Mouse (Mus musculus): ENCODE measurements around the gene Tmem245. TPM values are rescaled to one million over a fixed set of nuclear protein-coding genes. Genes with fewer than 3 reads are reported as not detected.
"Not testable (repeated sequence)": the region's sequence is repeated elsewhere in the genome, so short reads cannot be mapped to it uniquely, and the experiment has no call there.

Tmem245 gene
- polyA plus RNA-seq, 1 experiment from 2014 or later, result 14.0 TPM

DNA sequence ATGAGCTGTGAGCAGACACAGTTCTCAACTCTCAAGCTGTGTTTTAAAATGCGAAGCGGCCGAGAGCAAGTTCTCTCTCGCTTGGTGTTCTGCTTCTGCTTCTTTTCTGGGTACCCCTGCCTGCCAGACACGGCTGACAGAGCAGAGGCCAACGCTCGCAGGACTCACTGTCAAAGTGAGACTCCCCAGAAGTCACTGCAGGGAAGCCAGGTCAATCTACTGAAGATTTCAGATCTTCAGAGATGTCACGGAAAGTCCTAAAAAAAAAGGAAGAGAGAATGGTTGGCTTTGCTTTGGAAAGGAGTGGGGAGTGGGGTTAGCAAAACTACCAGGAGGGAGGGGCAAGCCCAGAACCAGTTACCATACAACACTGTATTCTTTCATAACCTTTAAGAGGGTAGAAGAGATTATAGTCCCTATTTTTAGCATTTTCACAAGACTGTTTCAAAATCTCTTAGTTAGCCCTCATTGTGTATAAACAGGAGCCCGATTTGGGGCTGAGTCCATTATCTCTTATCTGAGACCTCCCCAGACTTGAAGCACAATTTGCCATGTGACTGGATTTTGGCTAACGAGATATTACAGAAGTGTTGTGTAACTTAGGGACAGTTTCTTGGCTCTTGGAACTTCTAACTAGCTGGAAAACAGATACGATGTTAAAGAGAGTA, 67.1 kb downstream of the Tmem245 start:
- H3K4me3 ChIP-seq, result no peak overlapping the region
- no peaks in the 10 kb centered on the region for H3K27me3 ChIP-seq (ENCODE audit: insufficient read depth, poor library complexity, severe bottlenecking)
- no peaks in the 10 kb centered on the region for H3K9me3 ChIP-seq
- peak overlapping the region; percentile 12; the same call in 1 of the 2 replicates for H3K27ac ChIP-seq
- H3K36me3 ChIP-seq, result peaks cover 54% of the 10 kb centered on the region
- DNase-seq (ENCODE audit: low spot score), result no peak
- 41% methylated on average over 11 of the region's 11 CpGs for whole genome bisulfite sequencing
- H3K4me1 ChIP-seq, result peaks cover 30% of the 10 kb centered on the region

DNA sequence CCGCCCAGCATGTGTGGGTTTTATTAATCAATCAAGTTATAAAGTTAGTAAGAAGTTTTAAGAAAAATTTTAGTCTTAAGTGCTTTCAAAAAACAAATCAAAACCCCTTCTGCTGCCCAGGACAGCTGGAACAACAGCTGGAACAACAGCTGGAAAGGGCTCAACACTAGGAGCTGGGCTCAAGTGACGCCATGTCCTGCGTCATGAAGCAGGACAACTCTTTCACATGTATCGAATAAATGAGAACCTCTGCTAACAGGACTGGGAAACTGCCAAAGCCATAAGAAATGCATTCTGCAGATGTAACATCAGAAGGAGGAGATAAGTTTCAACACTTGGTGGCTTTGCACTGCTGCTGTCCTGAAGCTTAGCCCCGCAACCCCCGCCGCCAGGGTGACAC, 68.3 kb downstream of the Tmem245 start:
- no peaks in the 10 kb centered on the region for H3K9me3 ChIP-seq
- no peaks in the 10 kb centered on the region for H3K27me3 ChIP-seq (ENCODE audit: insufficient read depth, poor library complexity, severe bottlenecking)
- peaks cover 54% of the 10 kb centered on the region for H3K36me3 ChIP-seq
- H3K4me3 ChIP-seq, result no peak overlapping the region
- 95% methylated on average over 7 of the region's 7 CpGs for WGBS
- peaks cover 30% of the 10 kb centered on the region for H3K4me1 ChIP-seq
- H3K27ac ChIP-seq, result no peak overlapping the region
- DNase-seq (ENCODE audit: low spot score), result no peak

DNA sequence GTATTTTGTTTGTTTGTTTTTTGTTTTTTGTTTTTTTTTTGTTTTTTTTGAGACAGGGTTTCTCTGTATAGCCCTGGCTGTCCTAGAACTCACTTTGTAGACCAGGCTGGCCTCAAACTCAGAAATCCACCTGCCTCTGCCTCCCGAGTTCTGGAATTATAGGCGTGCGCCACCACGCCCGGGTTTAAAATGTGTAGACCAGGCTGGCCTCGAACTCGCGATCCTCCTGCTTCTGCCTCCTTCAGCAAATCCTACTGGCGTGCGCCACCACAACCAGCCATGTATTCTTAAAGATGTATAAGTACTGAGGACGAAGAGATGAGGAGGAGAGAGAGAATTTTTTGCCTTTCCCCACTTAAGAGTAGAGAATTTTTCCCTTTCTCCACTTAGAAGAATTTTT, 76.7 kb downstream of the Tmem245 start:
- WGBS, result 96% methylated on average over 11 of the region's 11 CpGs
- not testable (repeated sequence) for H3K4me1 ChIP-seq; H3K9me3 ChIP-seq; H3K27ac ChIP-seq; DNase-seq (ENCODE audit: low spot score); H3K27me3 ChIP-seq (ENCODE audit: insufficient read depth, poor library complexity, severe bottlenecking); H3K4me3 ChIP-seq
- H3K36me3 ChIP-seq, result peaks cover 34% of the 10 kb centered on the region

DNA sequence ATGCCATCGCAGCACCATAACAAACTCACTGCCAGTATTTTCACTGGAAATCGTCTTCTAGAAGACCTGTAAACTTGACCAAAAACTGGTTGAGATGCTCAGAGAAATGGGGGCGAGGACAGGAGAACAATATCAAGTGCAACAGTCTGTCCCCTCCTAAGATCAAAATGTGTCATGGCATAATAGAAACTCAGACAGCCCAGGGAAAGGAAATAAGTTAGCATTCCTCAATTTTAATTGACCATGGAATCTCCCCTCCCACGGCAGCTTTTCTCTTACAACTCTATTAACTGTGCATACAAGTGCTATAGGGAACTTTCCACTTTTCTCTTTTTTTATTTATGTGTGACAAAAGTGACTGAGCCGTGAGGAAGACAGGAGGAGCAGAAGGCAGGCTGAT, 79.5 kb downstream of the Tmem245 start:
- Histone ChIP-seq H3K4me1 (peaks cover 19% of the 10 kb centered on the region), H3K4me3 (no peak overlapping the region), H3K36me3 (peaks cover 13% of the 10 kb centered on the region), H3K27me3 (ENCODE audit: insufficient read depth, poor library complexity, severe bottlenecking) (no peaks in the 10 kb centered on the region), H3K27ac (no peak overlapping the region), H3K9me3 (no peaks in the 10 kb centered on the region)
- DNase-seq (ENCODE audit: low spot score), result no peak
- WGBS, result 85% methylated on average over 5 of the region's 5 CpGs

DNA sequence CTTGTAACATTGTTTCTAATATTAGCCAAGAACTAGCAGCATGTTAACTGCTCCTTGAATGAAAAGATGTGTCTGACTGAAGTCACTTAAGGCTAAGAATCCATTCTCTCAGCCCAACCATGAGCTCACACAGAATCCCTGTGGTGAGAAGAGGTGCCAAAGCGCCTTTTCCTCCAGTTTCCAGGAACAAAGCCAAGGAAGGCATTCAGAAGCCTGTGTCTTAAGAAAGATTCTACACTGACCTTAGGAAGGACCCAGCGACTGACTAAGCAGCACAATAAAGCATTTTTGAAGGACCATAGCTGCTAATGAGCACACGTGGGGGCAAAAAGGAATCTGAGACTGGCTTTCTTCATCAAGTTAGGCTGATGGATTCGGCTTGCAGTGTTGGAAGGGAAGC, 81.3 kb downstream of the Tmem245 start:
- Histone ChIP-seq H3K36me3 (peaks cover 5% of the 10 kb centered on the region; the same call in 1 of the 2 replicates), H3K4me3 (no peak overlapping the region), H3K27me3 (ENCODE audit: insufficient read depth, poor library complexity, severe bottlenecking) (no peaks in the 10 kb centered on the region), H3K9me3 (no peaks in the 10 kb centered on the region), H3K27ac (no peak overlapping the region), H3K4me1 (peaks cover 19% of the 10 kb centered on the region)
- whole genome bisulfite sequencing, result 56% methylated on average over 4 of the region's 4 CpGs
- no peak for DNase-seq (ENCODE audit: low spot score)

DNA sequence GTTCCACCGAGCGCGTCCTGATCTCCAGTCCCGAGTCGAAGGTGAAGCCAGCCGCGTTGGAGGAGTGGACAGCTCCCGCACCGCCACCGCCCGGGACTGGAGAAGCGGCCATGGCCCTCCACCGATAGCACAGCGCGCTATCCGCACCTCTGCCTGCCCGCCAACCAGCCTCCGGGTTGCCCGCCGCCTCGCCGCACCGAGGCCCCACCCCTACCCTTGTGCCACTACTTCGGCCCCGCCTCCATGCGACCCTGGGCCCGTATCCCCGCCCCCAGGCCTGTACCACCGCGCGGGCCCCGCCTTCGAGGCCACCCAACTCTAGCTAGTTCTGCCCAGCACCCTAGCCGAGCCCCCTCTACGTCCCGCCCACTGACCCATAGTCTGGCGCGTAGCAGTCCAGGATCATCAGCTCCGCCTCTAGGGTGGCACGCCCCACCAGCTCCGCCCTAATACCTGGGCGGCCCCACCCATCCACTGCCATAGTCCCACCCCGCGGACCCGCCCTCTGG, 82.2 kb downstream of the Tmem245 start, which contains the start of gene Ctnnal1:
TSS of gene Ctnnal1 (minus strand) at position 186 of the 509 bp plus-strand sequence.
- peak within 1 kb of the TSS; percentile 88 for H3K27ac ChIP-seq

DNA sequence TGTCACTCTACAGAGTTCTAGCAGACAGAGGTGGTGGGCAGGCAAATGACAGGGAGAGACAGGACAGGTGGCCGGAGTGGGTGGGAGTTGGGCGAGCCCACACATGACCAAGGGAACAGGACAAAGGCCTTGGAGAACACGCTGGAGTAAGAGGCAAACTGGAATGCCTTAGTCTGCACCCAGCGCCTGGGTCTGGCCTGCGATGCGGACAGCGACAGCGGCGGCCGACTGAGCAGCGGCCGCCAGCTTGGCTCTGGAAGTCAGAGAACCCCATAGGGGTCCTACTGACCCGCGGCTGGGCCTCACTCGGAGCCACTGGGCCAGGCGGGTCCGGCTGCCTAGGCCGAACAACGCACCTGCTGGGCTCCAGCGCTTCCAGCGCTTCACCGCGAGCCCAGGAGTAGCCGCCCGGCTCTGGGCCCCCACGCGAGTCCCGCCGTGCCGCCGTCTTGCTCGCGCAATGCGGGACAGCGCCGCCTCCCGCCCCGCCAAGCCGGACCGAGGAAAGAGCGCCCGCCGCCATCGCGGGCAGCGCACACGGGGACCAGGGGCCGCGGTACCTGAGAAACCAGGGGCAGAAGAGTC, 82.7 kb downstream of the Tmem245 start:
- H3K27me3 ChIP-seq (ENCODE audit: insufficient read depth, poor library complexity, severe bottlenecking), result no peaks in the 10 kb centered on the region
- WGBS, result under 1% methylated on average over 49 of the region's 49 CpGs
- H3K4me1 ChIP-seq, result peaks cover 19% of the 10 kb centered on the region
- peak overlapping the region; percentile 88 for H3K27ac ChIP-seq
- no peaks in the 10 kb centered on the region for H3K9me3 ChIP-seq
- peak overlapping the region; percentile 85 for H3K4me3 ChIP-seq
- peak; percentile 78 for DNase-seq (ENCODE audit: low spot score)
- no peaks in the 10 kb centered on the region for H3K36me3 ChIP-seq

More for the DNA sequence above, 82.2 kb downstream of the Tmem245 start, which contains the start of gene Ctnnal1:
- peak; percentile 98 for DNase-seq (ENCODE audit: low spot score)
- H3K36me3 ChIP-seq, result no peaks in the 10 kb centered on the region
- no peaks in the 10 kb centered on the region for H3K9me3 ChIP-seq
- H3K4me1 ChIP-seq, result peaks cover 19% of the 10 kb centered on the region
- peak within 1 kb of the TSS; percentile 85 for H3K4me3 ChIP-seq
- WGBS, result under 1% methylated on average over 44 of the region's 45 CpGs
- H3K27me3 ChIP-seq (ENCODE audit: insufficient read depth, poor library complexity, severe bottlenecking), result no peaks in the 10 kb centered on the region

DNA sequence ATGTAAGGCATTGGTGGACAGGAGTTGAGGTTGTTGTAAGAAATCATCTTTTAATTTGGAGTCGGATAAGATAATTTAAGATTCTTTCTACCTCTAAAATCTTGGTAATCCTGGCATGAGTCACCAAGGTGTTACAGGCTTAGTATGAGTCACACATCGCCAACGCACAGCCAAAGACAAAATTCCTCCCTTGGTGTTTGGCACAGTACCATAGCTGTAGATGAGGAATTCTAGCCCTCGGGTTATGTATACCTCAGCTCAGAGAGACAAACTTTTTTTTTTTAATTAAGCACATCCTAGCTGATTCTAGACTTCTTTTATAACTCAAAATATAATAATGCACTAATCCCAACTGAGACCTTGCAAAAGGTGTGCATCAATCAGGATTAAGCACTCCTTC, 83.2 kb downstream of the Tmem245 start:
- Histone ChIP-seq H3K4me3 (peak overlapping the region; percentile 85), H3K27me3 (ENCODE audit: insufficient read depth, poor library complexity, severe bottlenecking) (no peaks in the 10 kb centered on the region), H3K27ac (peak overlapping the region; percentile 88), H3K36me3 (no peaks in the 10 kb centered on the region), H3K9me3 (no peaks in the 10 kb centered on the region), H3K4me1 (peaks cover 19% of the 10 kb centered on the region)
- 59% methylated on average over 4 of the region's 4 CpGs for WGBS
- DNase-seq (ENCODE audit: low spot score), result no peak

DNA sequence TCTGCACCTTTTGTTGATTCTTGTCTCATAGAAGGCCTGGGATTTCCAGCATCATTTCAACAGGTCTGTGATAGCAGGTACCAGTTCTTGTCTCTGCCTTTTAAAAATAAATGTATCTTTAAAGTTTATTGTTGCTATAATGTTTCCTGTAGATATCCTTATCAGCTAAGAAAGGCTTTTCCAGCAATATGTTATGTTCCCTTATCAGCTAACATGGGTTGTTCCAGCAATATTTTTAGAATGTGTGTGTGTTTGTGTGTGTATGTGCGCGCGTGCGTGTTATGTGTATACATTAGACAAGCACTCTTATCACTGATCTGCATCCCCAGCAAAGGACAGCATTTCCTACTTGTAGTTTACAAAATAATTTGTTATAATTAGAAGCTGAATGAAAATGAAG, 85.7 kb downstream of the Tmem245 start:
- WGBS, result 80% methylated on average over 4 of the region's 4 CpGs
- no peaks in the 10 kb centered on the region for H3K36me3 ChIP-seq
- DNase-seq (ENCODE audit: low spot score), result no peak
- H3K4me3 ChIP-seq, result no peak overlapping the region
- H3K27ac ChIP-seq, result no peak overlapping the region
- no peaks in the 10 kb centered on the region for H3K9me3 ChIP-seq
- H3K27me3 ChIP-seq (ENCODE audit: insufficient read depth, poor library complexity, severe bottlenecking), result no peaks in the 10 kb centered on the region
- H3K4me1 ChIP-seq, result peaks cover 19% of the 10 kb centered on the region

DNA sequence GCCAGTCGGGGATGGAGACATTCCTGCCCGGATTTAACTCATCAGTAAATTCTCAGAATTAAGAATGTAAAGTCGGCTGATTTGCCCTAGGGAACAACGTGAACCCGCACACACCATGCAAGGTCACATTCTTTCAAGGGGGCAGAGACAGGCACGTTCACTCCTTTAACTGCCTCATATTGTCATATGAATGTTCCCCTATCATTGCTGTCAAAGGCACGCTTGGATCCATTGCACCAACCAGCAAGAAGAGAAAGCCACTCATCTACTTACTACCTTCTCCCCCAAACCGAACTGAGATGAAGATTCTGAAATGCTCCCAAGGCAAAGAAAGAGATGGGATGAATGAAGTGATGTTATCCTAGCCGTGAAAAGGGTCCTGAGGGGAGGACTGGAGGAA, 88.5 kb downstream of the Tmem245 start:
- WGBS, result 78% methylated on average over 9 of the region's 9 CpGs
- no peak overlapping the region for H3K27ac ChIP-seq

DNA sequence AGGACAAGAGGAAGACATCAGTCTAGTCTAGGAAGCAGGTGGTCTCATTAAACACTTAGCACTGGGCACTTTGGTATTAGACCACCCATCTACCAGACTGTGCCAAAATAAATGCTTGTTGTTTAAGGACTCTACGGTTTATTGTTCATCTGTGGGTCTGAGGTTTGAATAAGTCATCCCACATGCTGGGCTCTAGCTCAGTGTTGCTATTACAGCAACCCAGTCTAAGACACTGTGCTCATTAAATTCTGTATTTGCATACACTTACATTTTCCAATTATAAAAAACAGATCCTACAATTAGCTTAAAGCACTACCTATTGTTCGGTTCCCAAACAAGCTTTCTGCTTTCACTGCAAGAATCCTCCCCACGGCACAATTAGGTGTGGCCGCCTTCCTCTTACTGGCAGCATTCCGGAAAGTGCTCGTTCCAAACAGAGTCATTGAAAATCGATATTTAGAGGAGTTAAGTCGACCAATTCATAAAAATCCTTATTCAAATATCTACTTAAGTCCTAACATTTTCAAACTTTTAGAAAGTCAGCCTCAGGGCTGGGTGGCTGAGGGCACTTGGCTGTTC, 90.8 kb downstream of the Tmem245 start:
- H3K36me3 ChIP-seq, result no peaks in the 10 kb centered on the region
- H3K4me1 ChIP-seq, result no peaks in the 10 kb centered on the region; the same call in 1 of the 2 replicates
- no peaks in the 10 kb centered on the region for H3K27me3 ChIP-seq (ENCODE audit: insufficient read depth, poor library complexity, severe bottlenecking)
- DNase-seq (ENCODE audit: low spot score), result no peak
- no peaks in the 10 kb centered on the region for H3K9me3 ChIP-seq
- H3K4me3 ChIP-seq, result no peak overlapping the region
- H3K27ac ChIP-seq, result no peak overlapping the region
- 84% methylated on average over 8 of the region's 8 CpGs for WGBS

More for the DNA sequence above, 88.5 kb downstream of the Tmem245 start:
- no peaks in the 10 kb centered on the region for H3K9me3 ChIP-seq
- H3K36me3 ChIP-seq, result no peaks in the 10 kb centered on the region
- no peak overlapping the region for H3K4me3 ChIP-seq
- no peak for DNase-seq (ENCODE audit: low spot score)
- no peaks in the 10 kb centered on the region for H3K27me3 ChIP-seq (ENCODE audit: insufficient read depth, poor library complexity, severe bottlenecking)
- H3K4me1 ChIP-seq, result peaks cover 6% of the 10 kb centered on the region

DNA sequence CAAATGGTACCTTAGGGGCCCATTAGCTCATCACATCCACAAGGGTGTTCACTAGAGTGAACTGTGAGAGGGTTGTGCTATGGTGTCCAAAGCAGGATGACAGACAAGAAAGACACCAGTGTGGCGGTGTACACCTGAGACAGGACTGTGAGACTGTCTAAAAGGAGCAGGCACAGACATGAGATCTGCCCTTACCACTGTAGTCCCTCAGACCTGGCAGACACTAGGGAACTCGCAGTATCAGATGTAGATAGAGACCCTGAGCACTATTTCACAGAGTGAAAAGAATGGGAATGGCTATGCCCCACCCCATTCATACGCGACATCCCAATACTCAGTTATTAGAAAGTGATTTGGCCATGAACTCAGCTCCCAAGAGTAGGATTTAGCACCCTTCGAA, 91.3 kb downstream of the Tmem245 start:
- WGBS, result 90% methylated on average over 5 of the region's 5 CpGs
- H3K27ac ChIP-seq, result no peak overlapping the region
- H3K36me3 ChIP-seq, result no peaks in the 10 kb centered on the region
- H3K9me3 ChIP-seq, result no peaks in the 10 kb centered on the region
- H3K4me1 ChIP-seq, result peaks cover 4% of the 10 kb centered on the region
- DNase-seq (ENCODE audit: low spot score), result no peak
- no peak overlapping the region for H3K4me3 ChIP-seq
- H3K27me3 ChIP-seq (ENCODE audit: insufficient read depth, poor library complexity, severe bottlenecking), result no peaks in the 10 kb centered on the region

DNA sequence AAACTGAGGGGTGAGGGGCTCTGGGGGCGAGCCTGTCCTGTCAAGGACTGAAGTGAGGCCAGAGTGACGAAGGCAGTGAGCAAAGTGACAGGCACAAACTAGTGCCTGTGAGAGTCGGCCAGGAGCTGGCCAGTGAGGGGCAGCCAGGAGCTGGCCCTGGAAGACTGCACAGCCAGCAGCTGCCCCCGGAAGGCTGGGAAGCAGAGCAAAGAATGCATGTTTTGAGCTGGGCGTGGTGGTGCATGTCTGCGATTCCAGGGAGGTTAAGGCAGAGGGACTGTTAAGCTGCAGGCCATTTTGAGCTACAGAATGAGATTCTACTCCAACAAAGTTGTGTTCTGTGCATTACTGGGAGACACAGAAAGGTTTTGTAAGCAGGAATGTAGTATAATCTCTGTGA, 96.5 kb downstream of the Tmem245 start:
- WGBS, result 14% methylated on average over 6 of the region's 6 CpGs

More for the DNA sequence above, 96.5 kb downstream of the Tmem245 start:
- Histone ChIP-seq H3K4me1 (peaks cover 15% of the 10 kb centered on the region), H3K36me3 (peaks cover 4% of the 10 kb centered on the region; the same call in 1 of the 2 replicates), H3K27me3 (ENCODE audit: insufficient read depth, poor library complexity, severe bottlenecking) (no peaks in the 10 kb centered on the region), H3K27ac (peak overlapping the region; percentile 59), H3K9me3 (no peaks in the 10 kb centered on the region), H3K4me3 (0 out of 2 replicates have a peak overlapping the region, but pooled peaks have one; percentile 12)
- DNase-seq (ENCODE audit: low spot score), result peak; percentile 80

Data from heart, embryonic 10.5 days (tissue).